Mouse (Mus musculus): ENCODE data around the gene Rps15a.

GRCm38 (mm10) chr7:118143123-118143522 is 27.1 kb upstream of the Rps15a start:
- TF ChIP-seq CTCF (IDR thresholded peaks at IDR 0.05; ENCODE audit: insufficient read depth, low read depth, low read length) (no peak), POLR2A (IDR thresholded peaks at IDR 0.05; ENCODE audit: insufficient read depth, low read depth, low read length) (no peak)
